Mouse (Mus musculus): ENCODE data around the gene Kifap3. TPM values are rescaled to one million over a fixed set of nuclear protein-coding genes. Genes with fewer than 3 reads are reported as not detected.

Gene Kifap3
- total RNA-seq, 2 experiments from 2014 or later, result 16.8 to 21.9 TPM

DNA sequence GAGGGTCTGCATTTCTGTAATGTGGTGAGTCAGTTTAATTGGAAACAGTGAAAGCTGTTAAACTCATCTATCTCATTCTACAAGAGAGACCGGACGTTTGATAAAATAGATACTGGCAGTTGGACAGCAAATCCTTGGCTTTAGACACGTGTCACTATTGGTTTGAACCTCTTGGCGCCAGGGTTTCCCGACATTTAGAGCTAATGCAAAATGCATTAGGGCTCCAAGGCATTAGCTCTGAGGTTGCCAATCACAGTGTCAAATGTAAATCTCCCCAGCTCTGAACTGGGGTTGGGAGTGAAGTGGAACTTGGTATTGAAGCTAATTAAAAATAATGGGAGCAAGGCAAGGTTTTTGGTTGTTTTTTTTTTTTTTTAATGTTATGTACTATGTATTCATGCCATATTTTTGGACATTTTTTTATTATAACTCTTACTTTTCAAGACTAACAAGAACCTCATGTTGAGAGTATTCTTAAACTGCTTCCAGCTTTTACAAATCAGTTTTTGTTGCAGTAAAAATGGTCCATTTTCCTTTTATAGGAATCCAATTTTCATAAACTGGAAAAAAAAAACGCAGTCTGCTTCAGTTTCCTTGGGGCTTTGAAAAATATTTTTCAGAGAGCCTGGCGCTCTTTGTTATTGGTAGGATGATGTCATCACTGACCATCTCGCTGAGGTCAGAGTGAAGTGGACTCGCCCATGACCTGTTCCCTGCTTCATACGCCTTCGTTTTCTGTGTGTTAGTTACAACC, 114.6 kb downstream of the Kifap3 start:
- DNase-seq, result no peak

DNA sequence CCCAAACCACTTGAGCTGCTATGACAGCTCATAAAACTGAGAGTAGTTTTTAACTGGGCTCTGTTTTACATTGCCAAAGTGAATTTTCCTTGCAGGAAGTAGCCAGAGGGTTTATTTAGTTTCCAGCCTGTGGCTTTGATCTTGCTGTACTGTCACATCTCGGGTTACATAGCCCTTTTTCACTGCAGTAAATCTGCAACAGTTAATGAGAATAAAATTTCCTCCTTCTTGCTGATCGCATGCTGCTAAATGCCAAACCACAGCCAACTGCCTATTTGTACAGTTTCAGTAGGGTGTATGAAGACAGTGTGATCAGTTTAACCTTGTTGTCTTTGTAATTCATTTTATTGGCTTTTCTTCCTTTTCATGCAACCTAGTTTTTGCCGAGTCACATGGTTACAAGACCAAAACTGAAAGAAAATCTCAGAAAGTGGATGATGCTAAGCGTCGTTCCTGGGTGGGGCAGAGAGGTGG, 118.9 kb downstream of the Kifap3 start:
- DNase-seq, result no peak

- DNase-seq, result no peak
Measured at GRCm38 (mm10) chr1:163899575-163899974, 120.2 kb downstream of the Kifap3 start.

- no peak for DNase-seq
Measured at GRCm38 (mm10) chr1:163900168-163900567, 120.8 kb downstream of the Kifap3 start.

DNA sequence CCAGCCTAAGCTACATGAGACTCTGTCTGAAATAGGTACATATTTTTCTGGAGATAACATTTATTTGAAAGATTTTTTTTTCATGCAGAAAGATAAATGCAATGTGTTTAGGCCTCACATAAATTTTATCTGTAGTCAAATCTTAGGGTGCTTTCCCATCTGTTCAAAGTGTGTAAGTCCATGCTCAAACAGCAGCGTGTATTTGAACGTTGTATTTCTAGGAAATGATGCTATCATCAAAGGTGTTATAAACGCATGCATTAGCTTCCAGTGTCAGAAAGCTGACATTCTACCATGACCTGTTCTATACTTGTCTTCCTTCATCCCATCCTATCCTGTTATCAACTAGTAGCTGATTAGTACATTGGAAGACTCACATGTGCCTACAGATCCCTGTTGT, 124.0 kb downstream of the Kifap3 start:
- DNase-seq, result no peak

- DNase-seq, result no peak
Measured at GRCm38 (mm10) chr1:163907007-163907811, 127.8 kb downstream of the Kifap3 start.

DNA sequence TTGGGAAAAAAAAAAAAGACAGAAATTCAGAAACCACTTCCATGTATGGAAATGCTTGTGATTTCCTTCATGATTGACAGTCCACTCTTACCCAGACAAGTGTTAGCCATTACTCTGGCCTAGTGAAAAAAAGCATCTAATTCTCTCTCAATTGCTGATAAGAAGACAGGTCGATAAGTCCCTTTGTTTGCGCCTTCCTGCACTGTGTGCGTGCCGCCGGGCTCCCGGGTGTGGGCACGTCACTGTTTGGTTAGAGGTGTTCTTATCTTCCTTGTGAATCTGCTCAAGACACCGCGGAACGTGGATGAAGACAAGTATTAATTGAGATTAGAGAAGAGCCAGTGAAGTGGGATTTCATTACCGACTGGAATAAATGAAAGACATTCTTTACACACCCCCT, 129.0 kb downstream of the Kifap3 start:
- no peak for DNase-seq

DNA sequence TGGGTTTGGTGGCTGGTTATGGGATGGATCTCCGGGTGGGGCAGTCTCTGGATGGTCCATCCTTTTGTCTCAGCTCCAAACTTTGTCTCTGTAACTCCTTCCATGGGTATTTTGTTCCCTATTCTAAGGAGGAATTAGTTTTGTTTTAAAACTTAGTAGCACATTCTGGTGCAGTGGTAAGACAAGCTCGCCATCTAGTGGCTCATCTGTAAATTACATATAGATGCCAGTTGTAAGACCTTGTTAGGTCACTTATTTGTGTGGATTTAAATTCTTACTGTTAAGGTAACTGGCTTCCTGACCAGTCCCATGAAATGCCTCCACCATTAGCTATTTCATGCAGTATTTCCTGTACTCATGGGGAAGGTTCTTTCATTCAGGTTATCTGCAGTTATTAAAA, 131.0 kb downstream of the Kifap3 start:
- peak; percentile 49 for DNase-seq

DNA sequence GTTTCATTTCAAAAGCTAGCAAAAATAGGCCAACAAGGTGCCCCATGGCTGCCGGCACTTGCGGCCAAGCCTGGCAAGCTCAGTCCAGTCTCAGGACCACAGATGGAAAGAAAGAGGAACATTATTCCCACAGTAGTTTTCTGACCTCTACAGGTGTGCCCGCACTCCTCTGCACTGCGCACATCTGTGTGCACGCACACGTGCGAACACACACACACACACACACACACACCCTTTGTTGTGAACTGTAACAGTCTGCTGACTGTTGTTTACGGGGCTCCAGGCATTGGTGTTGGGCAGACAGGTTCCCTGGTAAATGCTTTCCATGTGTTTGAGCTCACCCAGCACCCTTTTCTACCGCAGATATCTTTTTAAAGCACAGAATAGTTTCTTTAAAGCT, 131.4 kb downstream of the Kifap3 start:
- no peak for DNase-seq

GRCm38 (mm10) chr1:163911981-163912380, 132.6 kb downstream of the Kifap3 start:
- no peak for DNase-seq

GRCm38 (mm10) chr1:163917349-163918160, 138.2 kb downstream of the Kifap3 start:
- no peak for DNase-seq

GRCm38 (mm10) chr1:163924093-163924492, 144.7 kb downstream of the Kifap3 start:
- DNase-seq, result no peak

- no peak for DNase-seq
Measured at GRCm38 (mm10) chr1:163928846-163929245, 149.5 kb downstream of the Kifap3 start, which contains the start of gene Scyl3. Gene Scyl3 (plus strand): TSS chr1:163929100.

DNA sequence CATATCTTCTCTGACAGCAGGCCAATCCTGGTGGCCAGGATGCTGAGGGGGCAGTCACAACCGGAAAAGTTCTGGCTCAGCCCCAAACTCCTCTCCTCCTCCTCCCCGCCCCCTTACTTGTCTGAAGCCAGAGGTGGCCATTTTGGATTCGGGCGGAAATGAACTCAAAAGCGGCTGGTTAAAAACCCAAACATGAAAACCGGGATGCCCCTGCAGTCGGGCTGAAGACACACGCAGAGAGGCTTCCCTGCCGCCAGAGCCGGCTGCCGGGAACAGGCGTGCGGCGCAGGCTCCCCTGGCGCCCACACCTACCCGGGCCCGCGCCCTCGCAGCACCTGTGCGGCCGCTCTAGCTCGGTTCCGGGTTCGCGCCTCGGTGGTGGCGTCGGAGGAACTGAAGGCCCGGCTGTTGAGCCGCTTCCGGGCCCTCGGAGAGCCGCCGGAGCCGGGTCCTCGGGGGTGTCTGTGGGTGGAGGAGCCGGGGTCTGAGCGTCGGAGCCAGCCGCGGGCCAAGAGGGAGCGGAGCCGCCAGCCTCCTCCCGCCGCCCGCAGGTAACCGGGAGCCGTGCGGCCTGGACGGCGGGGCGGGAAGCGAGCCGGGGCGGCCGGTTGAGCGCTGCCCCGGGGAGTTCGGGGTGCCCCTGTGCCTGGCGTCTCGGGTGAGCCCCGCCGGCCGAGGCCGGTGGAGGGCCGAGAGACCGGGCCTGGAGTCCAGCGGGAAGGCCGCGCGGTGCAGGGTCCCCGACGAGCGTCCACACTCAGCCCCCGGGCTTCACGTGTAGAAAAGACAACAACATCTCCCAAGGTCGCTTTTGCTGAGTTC, 150.5 kb downstream of the Kifap3 start:
- DNase-seq, result peak; percentile 93

GRCm38 (mm10) chr1:163930458-163930794, 151.0 kb downstream of the Kifap3 start:
- no peak for DNase-seq

DNA sequence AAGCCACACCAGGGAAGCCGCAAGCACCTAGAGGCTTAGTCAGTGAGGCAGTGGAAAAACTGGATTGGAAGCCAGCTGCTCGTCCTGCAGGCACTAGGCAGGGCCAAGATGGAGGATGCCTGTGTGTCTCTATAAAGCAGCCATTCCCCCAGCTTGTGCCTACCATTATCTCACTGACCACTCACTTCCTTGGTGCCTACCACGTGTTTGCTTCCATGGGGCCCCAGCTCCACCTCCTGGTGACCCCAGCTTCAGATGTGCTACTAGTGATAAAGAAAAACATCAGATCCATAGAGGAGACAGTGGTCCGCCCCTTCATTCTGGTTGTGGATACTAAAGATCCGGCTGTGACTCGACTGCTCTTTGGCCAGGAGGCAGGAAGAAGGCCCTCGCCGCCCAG, 152.4 kb downstream of the Kifap3 start:
- DNase-seq, result no peak

GRCm38 (mm10) chr1:163934591-163934990, 155.2 kb downstream of the Kifap3 start:
- peak; percentile 26 for DNase-seq

GRCm38 (mm10) chr1:163942056-163942455, 162.7 kb downstream of the Kifap3 start:
- no peak for DNase-seq

- no peak for DNase-seq
Measured at GRCm38 (mm10) chr1:163953396-163953795, 174.0 kb downstream of the Kifap3 start.

- no peak for DNase-seq
Measured at GRCm38 (mm10) chr1:163958036-163958435, 178.7 kb downstream of the Kifap3 start.

GRCm38 (mm10) chr1:163964008-163964689, 184.8 kb downstream of the Kifap3 start:
- DNase-seq, result no peak

Measured in adrenal gland, postnatal 10 days (tissue).